Mouse (Mus musculus) forebrain, embryonic 15.5 days (tissue): ENCODE data around the gene Frmd4b. TPM values are rescaled to one million over a fixed set of nuclear protein-coding genes. Genes with fewer than 3 reads are reported as not detected.

ENCODE experiments used
- ATAC-seq: fragments of 200-750 bp; cut with Nextera tagmentation; replicated peaks from 2 replicates; pipeline ENCODE4 v1.8.0; 2017; ENCODE audit warnings: mild to moderate bottlenecking, moderate TSS enrichment, moderate library complexity
- H3K27ac ChIP-seq: fragments of 300-500 bp; sonication (generic); replicated peaks from 2 replicates; pipeline ENCODE4 v1.5.1; 2015; ENCODE audit warnings: mild to moderate bottlenecking, inconsistent platforms
- H3K27me3 ChIP-seq: fragments of 300-500 bp; sonication (generic); 2 replicates; pipeline ENCODE4 v1.6.1; 2015; ENCODE audit warnings: inconsistent platforms
- H3K36me3 ChIP-seq: fragments of 300-500 bp; sonication (generic); 2 replicates; pipeline ENCODE4 v1.6.1; 2015; ENCODE audit warnings: mild to moderate bottlenecking, inconsistent platforms
- H3K4me1 ChIP-seq: fragments of 300-500 bp; sonication (generic); 2 replicates; pipeline ENCODE4 v1.6.1; 2015; ENCODE audit warnings: inconsistent platforms
- H3K4me2 ChIP-seq: fragments of 300-500 bp; sonication (generic); replicated peaks from 2 replicates; pipeline ENCODE4 v1.6.1; 2015; ENCODE audit warnings: mild to moderate bottlenecking, inconsistent platforms
- H3K4me3 ChIP-seq: fragments of 300-500 bp; sonication (generic); 2 replicates; pipeline ENCODE4 v1.5.1; 2015; ENCODE audit warnings: mild to moderate bottlenecking, inconsistent platforms
- H3K9ac ChIP-seq: fragments of 300-500 bp; sonication (generic); replicated peaks from 2 replicates; pipeline ENCODE4 v1.6.1; 2015; ENCODE audit warnings: mild to moderate bottlenecking, inconsistent platforms
- H3K9me3 ChIP-seq: fragments of 300-500 bp; sonication (generic); 2 replicates; pipeline ENCODE4 v1.6.1; 2016; ENCODE audit warnings: inconsistent platforms
- WGBS: fragments of 180-500 bp; shearing (Covaris S2); methylation state at CpG from one replicate; pipeline ENCODE4 v1.1.7; 2015; ENCODE audit warnings: mixed read lengths; 5-methylcytosine and 5-hydroxymethylcytosine counted together
- polyA plus RNA-seq: library from polyadenylated mRNA; unstranded; fragments of >200 nt; fragmentation: Nextera tagmentation; extraction: Ambion mirVana; gene quantifications from 2 replicates; pipeline ENCODE4 v1.2.1, GENCODE M21; 2015

The Frmd4b gene
- polyA plus RNA-seq, 1 experiment from 2014 or later: 49.0 TPM

DNA sequence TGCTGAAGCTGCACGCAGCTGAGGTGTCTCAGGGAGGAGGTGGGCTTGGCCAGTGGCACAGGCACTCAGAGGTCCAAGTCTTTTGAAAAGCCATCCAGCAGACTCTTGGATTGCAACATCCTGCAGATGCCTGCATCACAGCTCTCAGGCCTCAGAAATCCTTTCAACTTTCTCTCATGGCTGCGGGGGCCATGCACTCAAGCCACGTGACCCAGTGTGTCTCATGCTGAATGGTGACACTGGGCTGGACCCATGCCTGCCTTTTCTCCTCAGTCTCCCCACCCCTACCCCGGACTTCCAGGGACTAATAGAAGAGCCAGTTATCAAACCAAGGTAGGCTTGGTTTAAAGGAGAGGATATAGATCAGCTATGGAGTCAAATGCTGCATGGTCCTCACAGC is 66.2 kb downstream of the Frmd4b start:
- Histone ChIP-seq H3K36me3 (peaks cover 4% of the 10 kb centered on the region; the same call in 1 of the 2 replicates), H3K27ac (peak overlapping the region; percentile 71; the same call in 1 of the 2 replicates), H3K4me1 (peaks cover 53% of the 10 kb centered on the region), H3K27me3 (no peaks in the 10 kb centered on the region), H3K4me2 (no peak overlapping the region), H3K9ac (no peak overlapping the region), H3K4me3 (no peak overlapping the region), H3K9me3 (0 out of 2 replicates have a peak, but pooled peaks cover 3% of the 10 kb centered on the region)
- 89% methylated on average over 4 of the region's 4 CpGs for WGBS
- no peak for ATAC-seq

DNA sequence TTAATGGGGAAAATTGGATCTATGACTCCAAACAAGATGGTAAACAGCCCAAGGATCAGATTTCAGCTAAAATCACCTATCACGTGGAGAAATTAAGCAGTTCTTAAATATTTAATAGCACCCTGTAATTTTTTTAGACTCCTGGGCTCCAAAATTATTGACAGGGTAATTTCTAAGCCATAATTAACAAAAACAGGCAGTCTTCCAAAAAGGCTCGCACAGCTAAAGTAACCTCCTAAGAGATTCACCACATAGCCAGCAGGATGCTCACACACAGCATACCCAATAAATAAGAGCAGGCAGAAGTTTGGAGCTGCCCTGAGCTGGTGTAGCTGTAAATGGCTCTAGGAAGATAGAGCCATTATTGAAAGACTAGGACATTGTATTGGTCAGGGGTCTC is 76.9 kb downstream of the Frmd4b start:
- Histone ChIP-seq H3K9ac (no peak overlapping the region), H3K9me3 (no peaks in the 10 kb centered on the region), H3K4me3 (no peak overlapping the region), H3K4me1 (peaks cover 34% of the 10 kb centered on the region), H3K27ac (peak overlapping the region; percentile 44), H3K27me3 (no peaks in the 10 kb centered on the region), H3K4me2 (no peak overlapping the region), H3K36me3 (no peaks in the 10 kb centered on the region)
- ATAC-seq: no peak
- 43% methylated on average over 2 of the region's 2 CpGs for WGBS

DNA sequence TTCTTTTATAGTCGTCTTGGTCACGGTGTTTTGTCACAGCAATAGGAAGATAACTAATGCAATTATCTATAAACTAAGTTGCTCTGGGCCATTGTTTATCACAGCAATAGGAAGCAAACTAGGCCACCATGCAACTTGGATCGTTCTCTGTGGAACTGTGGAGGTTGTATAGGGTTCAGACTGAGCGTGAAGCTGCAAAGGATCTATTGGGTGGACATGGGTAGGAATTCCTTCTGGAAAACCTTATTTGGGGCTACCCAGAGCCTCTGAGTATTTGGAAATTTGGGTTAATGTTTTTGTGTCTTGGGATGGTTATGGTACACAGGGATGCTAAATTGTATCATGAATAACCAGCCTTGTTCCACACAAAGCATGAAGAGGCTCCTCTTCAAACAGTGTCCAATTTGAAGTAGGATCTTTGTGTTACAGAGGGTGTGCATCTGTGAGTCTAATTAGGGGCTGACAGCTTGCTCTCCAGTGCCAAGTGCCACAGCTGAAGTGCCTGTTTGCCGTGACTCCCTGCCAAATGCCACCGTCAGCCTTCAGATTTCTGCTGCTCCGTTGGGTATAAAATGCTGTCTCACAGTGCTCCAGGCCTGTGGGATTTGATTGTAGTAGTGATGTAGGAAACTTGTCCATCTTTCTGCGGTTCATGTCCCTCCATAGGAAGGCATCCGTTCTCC is 81.4 kb downstream of the Frmd4b start:
- WGBS: 32% methylated on average over 9 of the region's 9 CpGs
- H3K27ac ChIP-seq: peak overlapping the region; percentile 85
- no peak overlapping the region for H3K4me3 ChIP-seq
- peak; percentile 93 for ATAC-seq
- no peaks in the 10 kb centered on the region for H3K36me3 ChIP-seq
- H3K4me2 ChIP-seq: no peak overlapping the region
- H3K4me1 ChIP-seq: peaks cover 39% of the 10 kb centered on the region
- no peak overlapping the region for H3K9ac ChIP-seq
- H3K27me3 ChIP-seq: no peaks in the 10 kb centered on the region
- H3K9me3 ChIP-seq: no peaks in the 10 kb centered on the region

DNA sequence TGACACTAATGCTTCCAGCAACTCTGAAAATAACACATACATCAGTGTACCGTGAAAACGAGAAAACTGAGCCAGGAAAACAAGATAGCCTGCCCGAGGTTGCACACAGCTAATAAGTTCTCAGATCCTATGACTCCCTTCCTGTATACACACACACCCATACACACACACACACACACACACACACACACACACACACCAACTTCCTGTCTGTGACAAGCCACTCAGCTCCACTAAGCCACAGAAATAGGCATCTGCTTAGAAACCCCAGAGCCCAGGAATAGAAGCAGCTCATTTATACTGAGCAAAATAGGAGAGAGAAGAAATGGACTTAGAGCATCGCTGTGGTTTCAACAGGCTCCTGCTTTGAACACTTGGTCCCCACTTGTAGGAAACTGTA is 86.3 kb downstream of the Frmd4b start:
- no peak overlapping the region for H3K27ac ChIP-seq
- 76% methylated on average over 4 of the region's 4 CpGs for WGBS
- ATAC-seq: no peak
- H3K4me2 ChIP-seq: no peak overlapping the region
- H3K9me3 ChIP-seq: no peaks in the 10 kb centered on the region
- H3K9ac ChIP-seq: no peak overlapping the region
- peaks cover 31% of the 10 kb centered on the region for H3K4me1 ChIP-seq
- H3K36me3 ChIP-seq: no peaks in the 10 kb centered on the region
- H3K4me3 ChIP-seq: no peak overlapping the region
- H3K27me3 ChIP-seq: no peaks in the 10 kb centered on the region

DNA sequence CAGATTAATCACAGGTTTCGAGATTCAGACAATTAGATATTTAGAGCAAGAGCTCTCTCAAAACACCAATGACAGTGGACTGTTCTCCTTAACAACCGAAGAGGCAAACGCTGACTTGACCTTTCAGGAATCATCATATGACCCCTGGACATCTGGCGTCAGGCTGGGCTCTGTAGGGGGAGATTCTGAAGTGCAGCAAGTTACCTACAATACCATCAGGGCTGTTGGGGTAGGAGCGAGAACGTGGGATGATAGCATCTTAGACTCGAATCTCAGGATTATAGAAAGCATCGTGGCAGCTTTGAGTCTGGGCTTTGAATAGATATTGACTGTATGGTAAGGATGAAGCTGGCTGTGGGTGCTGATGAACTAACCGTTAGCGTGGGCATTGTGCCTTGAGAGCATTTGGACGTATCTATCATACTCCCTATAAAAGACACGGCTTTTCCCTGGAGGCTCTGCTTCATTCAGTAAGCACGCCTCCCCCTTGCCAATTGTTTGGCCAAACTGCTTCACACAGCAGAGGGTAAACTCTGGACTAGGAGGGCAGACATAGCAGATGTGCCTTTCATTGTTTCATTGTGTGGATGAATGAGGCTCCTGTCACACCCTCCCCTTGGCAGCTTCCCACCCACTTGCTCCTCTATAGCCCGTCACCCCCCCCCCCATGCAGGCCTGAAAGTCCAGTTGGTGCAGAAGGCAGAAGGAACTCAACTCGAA is 88.2 kb downstream of the Frmd4b start:
- H3K4me3 ChIP-seq: no peak overlapping the region
- H3K4me2 ChIP-seq: no peak overlapping the region
- 18% methylated on average over 15 of the region's 15 CpGs for WGBS
- H3K4me1 ChIP-seq: peaks cover 23% of the 10 kb centered on the region
- peak overlapping the region; percentile 63 for H3K27ac ChIP-seq
- H3K27me3 ChIP-seq: no peaks in the 10 kb centered on the region
- no peaks in the 10 kb centered on the region for H3K36me3 ChIP-seq
- H3K9ac ChIP-seq: no peak overlapping the region
- peak; percentile 79 for ATAC-seq
- no peaks in the 10 kb centered on the region for H3K9me3 ChIP-seq

DNA sequence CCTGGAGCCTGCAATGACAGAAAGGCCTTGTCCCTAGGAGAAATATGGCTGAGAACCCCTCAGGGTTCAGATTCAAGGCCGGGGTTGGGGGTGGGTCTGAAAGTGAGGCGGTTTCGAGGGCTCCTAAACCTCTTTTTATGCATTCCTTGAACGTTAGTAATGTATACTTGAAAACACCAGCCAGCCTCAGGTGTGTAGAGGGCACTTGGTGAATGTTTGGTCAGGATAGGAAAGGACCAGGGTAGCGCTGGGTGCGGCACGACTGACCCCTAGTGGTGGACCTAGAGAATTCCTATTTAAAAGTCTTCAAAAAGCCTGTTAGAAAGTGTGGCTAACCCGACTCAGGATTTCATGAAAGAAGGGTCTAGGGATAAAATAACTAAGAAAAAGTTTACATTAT is 91.2 kb downstream of the Frmd4b start:
- Histone ChIP-seq H3K27me3 (no peaks in the 10 kb centered on the region), H3K9ac (no peak overlapping the region), H3K27ac (no peak overlapping the region), H3K4me3 (no peak overlapping the region), H3K4me2 (no peak overlapping the region), H3K4me1 (peaks cover 37% of the 10 kb centered on the region), H3K36me3 (no peaks in the 10 kb centered on the region), H3K9me3 (no peaks in the 10 kb centered on the region)
- WGBS: 19% methylated on average over 8 of the region's 8 CpGs
- ATAC-seq: peak; percentile 27; the same call in 1 of the 2 replicates

DNA sequence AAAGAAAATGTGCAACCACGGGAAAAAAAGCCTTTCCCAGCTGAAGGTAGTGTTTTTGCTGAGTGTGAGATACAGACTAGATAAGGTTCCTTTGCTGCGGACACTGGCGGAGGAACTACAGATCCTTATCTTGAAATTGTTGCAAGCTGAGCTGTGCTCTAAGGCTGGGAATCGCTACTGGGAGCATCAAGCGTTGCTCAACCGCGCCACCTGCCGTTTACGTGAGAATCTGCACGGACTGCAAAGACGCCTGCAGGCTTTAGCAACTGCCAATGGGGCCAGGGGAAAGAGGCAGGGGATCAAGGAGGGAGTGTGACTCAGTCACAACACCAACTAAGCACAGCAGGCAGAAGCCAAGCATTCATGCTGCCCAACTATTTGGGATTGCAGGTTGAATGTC is 94.2 kb downstream of the Frmd4b start:
- no peak overlapping the region for H3K9ac ChIP-seq
- no peak overlapping the region for H3K4me2 ChIP-seq
- WGBS: under 1% methylated on average over 11 of the region's 11 CpGs
- no peaks in the 10 kb centered on the region for H3K36me3 ChIP-seq
- no peaks in the 10 kb centered on the region for H3K27me3 ChIP-seq
- H3K4me3 ChIP-seq: no peak overlapping the region
- peak; percentile 68; the same call in 1 of the 2 replicates for ATAC-seq
- H3K9me3 ChIP-seq: no peaks in the 10 kb centered on the region
- peak overlapping the region; percentile 38; the same call in 1 of the 2 replicates for H3K27ac ChIP-seq
- peaks cover 28% of the 10 kb centered on the region for H3K4me1 ChIP-seq

DNA sequence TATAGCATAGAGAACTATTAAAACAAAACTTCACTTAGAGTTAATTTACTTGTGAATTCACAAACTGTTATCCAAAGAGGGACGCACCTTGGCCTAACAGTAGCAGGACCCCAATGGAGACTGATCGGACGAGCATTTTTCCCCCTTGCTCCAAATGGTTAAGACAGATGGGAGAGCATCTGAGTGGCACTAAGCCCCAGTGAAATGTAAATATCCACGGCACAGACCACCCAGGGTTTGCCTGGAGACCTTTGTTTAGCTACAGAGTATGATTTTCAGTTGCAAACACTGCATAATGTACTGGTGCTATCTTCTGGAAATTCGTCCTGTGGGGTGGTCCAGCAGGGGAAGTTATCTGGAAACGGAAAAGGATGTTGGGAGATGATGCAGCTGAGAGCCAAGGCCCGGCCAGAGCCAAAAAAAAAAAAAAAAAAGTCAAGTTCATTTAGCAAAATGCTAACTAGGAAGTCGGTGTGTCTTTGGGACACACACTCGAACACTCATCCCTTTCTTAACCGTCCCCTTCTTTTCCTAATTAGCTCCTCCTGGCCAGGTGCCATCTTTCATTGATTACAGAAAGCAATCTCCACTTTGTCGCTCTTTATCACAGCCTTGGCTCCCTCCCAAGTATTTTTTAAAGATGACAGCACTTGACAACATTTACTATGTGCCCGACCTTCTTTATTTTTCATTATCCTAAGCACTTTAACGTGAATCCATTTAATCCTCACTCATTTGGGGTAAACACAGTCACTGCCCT is 95.9 kb downstream of the Frmd4b start:
- H3K9ac ChIP-seq: no peak overlapping the region
- no peaks in the 10 kb centered on the region for H3K27me3 ChIP-seq
- 20% methylated on average over 13 of the region's 13 CpGs for WGBS
- no peak overlapping the region for H3K4me3 ChIP-seq
- H3K36me3 ChIP-seq: no peaks in the 10 kb centered on the region
- no peak overlapping the region for H3K4me2 ChIP-seq
- 0 out of 2 replicates have a peak, but pooled peaks have one; percentile 23 for ATAC-seq
- peaks cover 28% of the 10 kb centered on the region for H3K4me1 ChIP-seq
- peak overlapping the region; percentile 2; the same call in 1 of the 2 replicates for H3K27ac ChIP-seq
- no peaks in the 10 kb centered on the region for H3K9me3 ChIP-seq

DNA sequence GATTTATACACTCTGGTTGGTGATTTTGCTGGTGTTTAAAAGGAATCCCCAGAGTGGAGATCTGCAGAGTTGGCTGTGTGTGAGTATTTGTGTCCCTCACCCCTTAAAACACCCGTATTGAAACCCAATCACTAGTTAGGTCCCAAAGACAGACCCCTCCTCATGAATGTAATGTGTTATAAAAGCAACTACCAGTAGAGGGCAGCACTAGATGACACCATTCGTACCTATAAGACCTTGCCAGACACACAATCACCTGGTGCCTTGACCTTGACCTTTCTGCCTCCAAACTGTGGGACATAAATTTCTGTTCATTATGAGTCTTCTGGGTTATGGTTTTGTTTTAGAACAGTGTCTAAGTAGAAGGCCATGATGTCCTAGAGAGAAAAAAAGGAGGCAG is 96.8 kb downstream of the Frmd4b start:
- H3K27ac ChIP-seq: no peak overlapping the region
- H3K4me1 ChIP-seq: peaks cover 28% of the 10 kb centered on the region
- no peaks in the 10 kb centered on the region for H3K9me3 ChIP-seq
- H3K4me2 ChIP-seq: no peak overlapping the region
- no peaks in the 10 kb centered on the region for H3K27me3 ChIP-seq
- no peaks in the 10 kb centered on the region for H3K36me3 ChIP-seq
- 25% methylated on average over 2 of the region's 2 CpGs for WGBS
- ATAC-seq: no peak
- H3K4me3 ChIP-seq: no peak overlapping the region
- no peak overlapping the region for H3K9ac ChIP-seq

DNA sequence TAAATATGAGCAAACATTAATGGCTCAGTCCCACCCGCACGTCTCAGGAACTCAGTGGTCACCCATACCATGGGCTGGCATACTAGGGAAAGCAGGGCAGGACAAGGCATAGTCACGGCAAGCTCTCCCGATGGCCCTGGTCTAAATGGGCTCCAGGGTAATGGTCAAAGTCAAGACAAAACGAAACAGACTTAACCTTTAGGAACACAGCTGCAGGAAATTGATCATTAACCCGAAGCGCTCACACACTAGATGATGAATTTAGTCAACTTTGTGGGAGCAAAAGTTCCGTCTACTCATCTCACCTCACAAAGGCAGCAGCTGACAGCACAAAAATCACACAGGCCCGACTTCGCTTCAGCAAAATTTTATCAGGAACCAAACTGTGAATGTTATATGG is 97.8 kb downstream of the Frmd4b start:
- Histone ChIP-seq H3K27ac (no peak overlapping the region), H3K9me3 (no peaks in the 10 kb centered on the region), H3K27me3 (no peaks in the 10 kb centered on the region), H3K4me3 (no peak overlapping the region), H3K4me1 (peaks cover 28% of the 10 kb centered on the region), H3K9ac (no peak overlapping the region), H3K36me3 (no peaks in the 10 kb centered on the region), H3K4me2 (no peak overlapping the region)
- WGBS: 93% methylated on average over 10 of the region's 10 CpGs
- no peak for ATAC-seq

DNA sequence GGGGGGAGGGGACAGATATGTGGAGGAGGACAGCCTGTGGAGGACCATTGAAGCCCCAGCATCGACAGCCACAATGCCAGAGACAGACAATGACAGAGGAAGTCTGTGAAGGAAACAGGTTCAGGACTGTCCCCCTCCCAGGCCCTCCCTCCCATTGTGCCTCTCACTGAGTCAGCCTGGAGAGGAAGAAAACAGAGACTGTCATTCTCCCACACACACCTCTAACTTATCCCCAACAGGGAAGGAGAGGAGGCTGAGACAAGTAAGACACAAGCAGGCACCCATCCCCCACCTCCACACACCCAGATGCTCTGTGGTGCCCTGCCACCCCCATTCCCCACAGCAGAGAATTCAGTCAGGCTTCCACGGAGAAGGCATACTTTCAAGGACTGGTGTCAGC is 98.9 kb downstream of the Frmd4b start:
- H3K9ac ChIP-seq: no peak overlapping the region
- 6% methylated on average over 2 of the region's 2 CpGs for WGBS
- H3K27me3 ChIP-seq: no peaks in the 10 kb centered on the region
- no peaks in the 10 kb centered on the region for H3K36me3 ChIP-seq
- H3K27ac ChIP-seq: no peak overlapping the region
- H3K4me1 ChIP-seq: peaks cover 26% of the 10 kb centered on the region
- H3K4me3 ChIP-seq: no peak overlapping the region
- no peak for ATAC-seq
- H3K9me3 ChIP-seq: no peaks in the 10 kb centered on the region
- no peak overlapping the region for H3K4me2 ChIP-seq

DNA sequence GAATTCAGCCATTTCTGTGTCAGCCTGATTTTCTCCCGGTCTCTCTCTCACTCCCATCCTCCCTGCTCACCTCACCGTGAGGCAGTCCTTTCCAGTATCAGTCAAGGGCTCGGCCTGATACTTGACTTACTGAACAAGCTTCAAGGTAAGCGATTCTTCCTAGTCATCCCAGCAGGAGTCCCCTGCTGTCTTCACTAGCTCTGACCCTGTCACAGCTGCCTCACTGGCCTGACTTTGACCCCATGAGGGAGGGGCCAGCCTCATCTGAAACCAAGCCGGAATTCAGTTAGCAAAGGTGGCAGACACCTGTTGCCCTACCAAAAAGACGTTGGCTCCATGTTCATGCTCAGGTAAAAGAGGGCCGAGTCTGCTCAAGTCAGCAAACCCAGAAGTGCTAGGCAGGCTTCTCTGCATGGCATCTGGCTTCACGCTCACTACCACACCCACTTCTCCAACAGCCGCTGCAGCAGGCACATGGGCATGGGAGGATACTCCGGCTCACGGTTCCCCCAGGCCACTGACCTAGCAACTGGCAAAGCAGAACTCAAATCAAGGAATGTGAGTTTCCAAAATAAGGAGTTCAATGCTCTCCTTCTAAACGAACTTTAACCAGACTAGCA is 99.6 kb downstream of the Frmd4b start:
- H3K9me3 ChIP-seq: no peaks in the 10 kb centered on the region
- peaks cover 23% of the 10 kb centered on the region for H3K4me1 ChIP-seq
- no peaks in the 10 kb centered on the region for H3K27me3 ChIP-seq
- no peaks in the 10 kb centered on the region for H3K36me3 ChIP-seq
- no peak overlapping the region for H3K27ac ChIP-seq
- no peak overlapping the region for H3K9ac ChIP-seq
- H3K4me3 ChIP-seq: no peak overlapping the region
- ATAC-seq: no peak
- WGBS: 56% methylated on average over 12 of the region's 12 CpGs
- no peak overlapping the region for H3K4me2 ChIP-seq
